Mouse (Mus musculus): ENCODE data around the gene Pou3f3.

Gene Pou3f3

DNA sequence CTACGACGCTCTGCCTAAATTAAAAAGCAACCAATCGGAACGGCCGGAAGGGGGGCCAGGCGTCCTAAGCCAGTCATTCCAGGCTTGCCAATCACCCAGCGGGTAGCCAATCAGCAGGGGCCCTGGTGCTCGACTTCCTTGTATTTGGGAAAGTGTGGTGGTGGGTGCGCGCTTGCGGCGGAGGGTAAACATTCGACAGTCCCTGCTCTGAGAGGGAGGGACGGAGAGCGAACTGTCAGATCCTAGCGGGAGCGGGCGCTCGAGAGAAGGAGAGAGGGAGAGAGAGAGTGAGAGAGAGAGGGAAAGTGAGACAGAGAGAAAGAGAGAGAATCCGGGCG, at the start of gene Pou3f3:
Gene Pou3f3, plus strand, starts transcription at position 191 of the 338 bp plus-strand sequence.
- DNase-seq (ENCODE audit: low spot score in 2 of 2), result peak; percentile 97 to 99

- DNase-seq (ENCODE audit: low spot score in 2 of 2), result peak in 1 of 2 experiments; percentile 17
Observed at GRCm38 (mm10) chr1:42648366-42648935, 47.1 kb upstream of the Pou3f3 start.

DNA sequence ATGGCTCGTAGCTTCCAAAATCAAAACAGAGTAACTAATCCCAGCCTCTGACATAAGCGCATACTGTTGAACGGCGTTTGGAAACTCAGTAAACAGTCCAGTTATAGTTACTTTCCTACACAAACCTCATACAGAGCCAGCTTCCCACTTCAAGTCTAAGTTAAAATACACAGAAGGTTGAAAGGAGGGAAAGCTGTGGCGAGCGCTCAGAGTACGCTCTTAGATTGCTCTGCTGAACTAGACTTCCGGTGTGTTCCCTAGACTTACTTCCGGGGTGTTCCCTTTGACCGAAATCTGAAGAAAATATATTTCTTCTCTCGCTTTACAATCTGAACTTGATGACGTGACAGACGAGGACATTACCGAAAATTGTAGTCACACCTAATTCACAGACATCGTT, 44.1 kb upstream of the Pou3f3 start:
- no peak for DNase-seq (ENCODE audit: low spot score in 2 of 2)

GRCm38 (mm10) chr1:42667546-42667945, 28.0 kb upstream of the Pou3f3 start:
- peak in 1 of 2 experiments; percentile 22 for DNase-seq (ENCODE audit: low spot score in 2 of 2)

DNA sequence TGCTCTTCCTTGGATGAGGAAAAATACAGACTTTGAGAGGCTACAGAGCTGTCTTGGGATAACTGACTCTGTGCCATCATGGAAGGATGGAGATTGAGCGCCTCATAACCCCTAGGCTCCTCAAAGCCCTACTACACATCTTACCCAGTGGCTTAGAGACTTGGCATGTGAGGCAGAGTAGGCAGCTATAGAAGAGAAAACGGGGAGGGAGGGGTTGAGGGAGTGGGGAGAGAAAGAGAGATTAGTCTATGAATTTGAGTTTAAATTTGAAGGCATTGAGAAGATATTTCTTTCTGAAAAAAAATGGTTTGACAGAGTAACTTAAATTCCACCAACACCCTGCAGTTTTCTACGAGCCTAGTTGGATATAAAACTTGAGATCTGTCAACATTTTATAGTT, 14.9 kb upstream of the Pou3f3 start:
- no peak for DNase-seq (ENCODE audit: low spot score in 2 of 2)

DNA sequence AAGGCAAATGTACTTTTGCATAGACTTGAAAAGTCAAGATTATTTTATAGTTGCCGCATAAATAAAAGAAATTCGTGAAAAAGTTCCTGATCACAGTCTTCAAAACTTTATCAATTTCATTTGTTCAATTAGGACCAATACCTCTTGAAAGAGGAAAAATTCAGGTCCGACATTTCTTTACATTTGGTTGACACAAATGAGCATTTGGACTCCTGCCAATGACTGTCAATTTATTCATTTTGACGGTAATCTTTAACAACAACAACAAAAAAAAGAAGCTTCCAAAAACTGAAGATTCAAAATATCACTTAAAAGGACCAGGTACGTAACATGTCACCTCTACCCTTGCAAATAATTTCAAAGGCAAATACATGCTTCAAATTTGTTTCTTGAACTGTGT, 13.8 kb upstream of the Pou3f3 start:
- DNase-seq (ENCODE audit: low spot score in 2 of 2), result no peak

GRCm38 (mm10) chr1:42683861-42684260, 11.7 kb upstream of the Pou3f3 start:
- DNase-seq (ENCODE audit: low spot score in 2 of 2), result no peak

- DNase-seq (ENCODE audit: low spot score in 2 of 2), result peak; percentile 43 to 48
Observed at GRCm38 (mm10) chr1:42684345-42684744, 11.2 kb upstream of the Pou3f3 start.

DNA sequence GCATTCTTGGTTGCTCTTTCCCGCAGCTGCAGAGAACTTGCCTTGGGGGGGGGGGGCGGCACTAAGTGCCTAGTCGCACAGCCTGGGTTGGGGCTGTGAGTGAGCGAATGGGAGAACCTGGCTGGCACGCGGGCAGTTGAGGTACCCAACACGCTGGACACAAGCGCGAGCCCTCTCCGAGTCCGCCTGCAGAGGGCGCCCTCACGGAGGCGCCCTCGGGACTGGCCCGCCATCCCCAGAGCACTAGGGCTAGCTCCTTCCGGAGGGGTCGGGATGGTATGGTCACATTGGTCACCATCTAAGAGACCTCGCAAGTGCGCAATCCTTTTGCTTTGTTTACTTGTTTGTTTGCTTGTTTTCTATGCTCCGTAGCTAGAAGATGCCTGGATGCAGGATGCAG, 10.8 kb upstream of the Pou3f3 start:
- DNase-seq (ENCODE audit: low spot score in 2 of 2), result peak; percentile 27 to 53

- DNase-seq (ENCODE audit: low spot score in 2 of 2), result no peak
Observed at GRCm38 (mm10) chr1:42685321-42685960, 10.1 kb upstream of the Pou3f3 start.

DNA sequence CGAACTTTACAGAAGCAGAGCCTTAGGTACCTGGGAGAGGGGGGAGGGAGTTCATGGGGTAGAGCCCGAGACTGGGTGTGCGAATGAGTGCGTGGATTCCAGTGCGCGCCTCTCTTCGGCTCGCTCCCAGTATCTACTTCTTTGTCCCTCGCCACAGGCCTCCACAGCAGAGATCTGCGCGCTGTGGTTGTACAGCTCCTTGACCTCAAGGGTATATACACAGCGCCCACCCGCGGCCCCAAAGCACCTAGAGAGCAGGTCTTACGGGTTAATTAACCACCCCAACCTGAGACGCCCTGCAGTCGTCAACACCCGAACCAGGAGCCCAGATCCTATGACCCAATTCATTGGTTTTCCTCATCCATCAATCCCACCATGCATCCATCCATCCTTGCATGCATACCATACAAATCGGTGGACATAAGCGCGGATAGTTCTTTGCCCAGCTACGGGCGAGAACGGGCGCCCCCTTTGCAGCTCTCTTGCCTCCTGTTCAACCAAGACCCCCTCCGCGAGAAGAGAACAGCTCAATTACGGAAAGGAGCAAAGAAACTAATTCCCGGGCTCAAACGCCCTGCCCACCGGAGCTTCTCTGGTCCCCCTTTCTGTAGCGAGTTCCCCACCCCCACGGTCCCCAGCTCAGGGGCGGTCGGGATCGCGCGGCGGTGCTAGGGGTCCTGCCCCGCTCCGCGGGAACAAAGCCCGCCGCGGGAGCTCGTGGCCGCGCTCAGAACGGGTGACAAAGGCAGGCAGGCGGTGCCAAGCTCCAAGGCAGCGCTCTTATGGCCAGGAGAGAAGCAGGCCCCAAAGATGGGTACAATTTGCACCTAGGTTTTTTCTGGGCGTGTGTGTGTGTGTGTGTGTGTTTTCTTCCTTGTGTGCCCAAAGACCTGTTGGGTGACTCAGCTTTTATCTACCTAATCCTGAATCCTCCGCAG, 9.1 kb upstream of the Pou3f3 start:
- peak; percentile 40 to 66 for DNase-seq (ENCODE audit: low spot score in 2 of 2)

GRCm38 (mm10) chr1:42687271-42687670, 8.3 kb upstream of the Pou3f3 start:
- DNase-seq (ENCODE audit: low spot score in 2 of 2), result no peak

DNA sequence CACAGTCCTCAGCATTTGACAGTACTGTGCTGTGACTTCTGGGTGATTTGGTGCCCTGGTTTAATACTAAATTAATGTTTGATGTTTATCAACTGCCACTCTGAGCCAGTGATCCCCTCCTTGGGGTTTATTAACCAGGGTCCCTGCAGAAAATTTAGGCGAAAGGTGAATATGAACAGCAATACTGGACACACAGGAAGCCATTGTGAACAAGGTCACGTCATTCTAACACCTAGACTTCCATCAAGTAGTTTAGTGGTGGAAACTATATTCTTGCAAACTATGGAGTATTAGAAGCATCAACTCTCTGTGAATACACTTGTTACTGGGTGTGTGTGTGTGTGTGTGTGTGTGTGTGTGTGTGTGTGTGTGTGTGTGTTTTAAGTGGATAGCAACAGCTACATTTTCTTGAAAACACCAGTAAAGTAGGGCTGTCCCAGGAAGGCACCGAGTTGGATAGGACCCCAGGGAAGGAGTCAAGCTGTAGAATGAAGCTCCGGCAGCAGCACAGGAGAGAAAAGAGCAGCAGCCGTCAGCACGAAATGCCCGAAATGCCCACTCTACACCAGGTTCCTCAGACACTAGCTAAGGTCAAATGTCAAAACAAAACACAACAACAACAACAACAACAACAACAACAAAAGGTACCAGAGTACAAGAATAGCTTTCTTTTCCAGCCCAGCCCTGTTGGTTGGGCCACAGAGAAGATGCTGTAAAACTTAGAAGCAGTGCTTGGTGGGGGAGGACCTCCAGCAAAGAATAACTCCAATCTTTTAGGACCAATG, 7.6 kb upstream of the Pou3f3 start:
- no peak for DNase-seq (ENCODE audit: low spot score in 2 of 2)

- DNase-seq (ENCODE audit: low spot score in 2 of 2), result no peak
Observed at GRCm38 (mm10) chr1:42688541-42689125, 6.9 kb upstream of the Pou3f3 start.

DNA sequence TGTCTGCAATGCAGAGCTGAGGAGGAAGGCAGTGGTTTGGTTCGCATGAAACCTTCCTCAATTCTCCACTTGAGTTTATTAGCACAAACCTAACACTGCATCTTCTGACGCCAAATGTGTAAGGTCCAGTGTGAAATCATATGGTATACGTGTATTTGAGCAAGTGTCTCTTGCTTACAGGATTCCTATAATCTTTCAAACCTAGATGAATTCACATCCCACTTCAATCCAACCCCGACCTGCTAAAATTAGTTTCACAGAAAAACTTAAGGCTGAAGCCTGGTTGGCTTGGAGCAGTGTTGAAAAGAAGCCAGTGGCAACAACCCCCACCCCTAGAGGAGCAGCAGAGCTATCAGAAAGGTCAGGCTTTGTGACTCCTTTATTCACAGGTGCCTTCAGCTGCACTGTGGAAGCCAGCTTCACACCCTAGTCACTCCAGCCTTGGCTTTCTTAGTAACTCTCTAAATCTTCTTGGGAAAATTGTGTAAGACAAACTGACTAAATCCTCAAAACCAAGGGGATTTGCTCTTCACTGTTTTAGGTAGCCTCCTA, 5.5 kb upstream of the Pou3f3 start:
- DNase-seq (ENCODE audit: low spot score in 2 of 2), result peak in 1 of 2 experiments; percentile 9

GRCm38 (mm10) chr1:42691202-42692170, 4.1 kb upstream of the Pou3f3 start:
- DNase-seq (ENCODE audit: low spot score in 2 of 2), result peak; percentile 66 to 83

DNA sequence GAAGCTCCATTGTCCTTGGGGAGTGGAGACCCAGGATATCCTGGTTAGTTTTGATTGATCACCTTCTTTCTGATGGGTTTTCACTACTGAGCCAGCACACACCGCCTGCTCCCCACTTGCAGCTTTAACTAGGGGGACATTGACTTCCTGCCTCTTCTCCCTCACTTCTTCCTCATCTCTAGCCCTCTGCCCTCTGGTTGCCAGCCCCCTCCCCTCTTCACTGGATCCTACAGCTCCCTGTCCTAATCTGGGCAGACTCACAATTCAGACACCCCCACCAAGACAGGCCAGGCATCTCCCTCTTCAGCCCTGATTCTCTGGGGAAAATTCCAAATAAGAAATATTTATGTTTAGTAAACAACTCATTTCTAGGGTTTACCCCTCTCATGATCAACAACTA, 3.3 kb upstream of the Pou3f3 start:
- DNase-seq (ENCODE audit: low spot score in 2 of 2), result no peak

GRCm38 (mm10) chr1:42693101-42693715, 2.4 kb upstream of the Pou3f3 start:
- peak in 1 of 2 experiments; percentile 40 for DNase-seq (ENCODE audit: low spot score in 2 of 2)

- peak; percentile 49 to 67 for DNase-seq (ENCODE audit: low spot score in 2 of 2)
Observed at GRCm38 (mm10) chr1:42693852-42694251, 1.7 kb upstream of the Pou3f3 start.

DNA sequence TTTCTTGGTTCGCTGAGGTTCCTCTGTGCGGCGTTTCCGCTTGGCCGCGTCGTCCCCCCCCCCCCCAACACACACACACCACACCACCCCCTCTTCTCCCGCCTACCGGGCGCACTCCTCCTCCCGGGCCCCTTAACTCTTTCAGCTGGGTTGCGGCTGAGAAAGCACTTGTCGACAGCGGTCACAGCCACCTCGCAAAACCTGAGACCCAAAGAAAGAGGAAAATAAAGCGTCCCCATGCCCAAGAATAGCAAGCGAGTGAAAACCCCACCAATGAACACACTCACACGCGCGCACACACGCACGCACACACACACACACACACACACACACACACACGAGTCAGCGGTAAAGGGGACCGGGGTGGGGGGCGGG, 1.3 kb upstream of the Pou3f3 start:
- DNase-seq (ENCODE audit: low spot score in 2 of 2), result peak; percentile 65 to 67

Data from frontal cortex, postnatal 10 days (tissue).